In the genomic region with DNA sequence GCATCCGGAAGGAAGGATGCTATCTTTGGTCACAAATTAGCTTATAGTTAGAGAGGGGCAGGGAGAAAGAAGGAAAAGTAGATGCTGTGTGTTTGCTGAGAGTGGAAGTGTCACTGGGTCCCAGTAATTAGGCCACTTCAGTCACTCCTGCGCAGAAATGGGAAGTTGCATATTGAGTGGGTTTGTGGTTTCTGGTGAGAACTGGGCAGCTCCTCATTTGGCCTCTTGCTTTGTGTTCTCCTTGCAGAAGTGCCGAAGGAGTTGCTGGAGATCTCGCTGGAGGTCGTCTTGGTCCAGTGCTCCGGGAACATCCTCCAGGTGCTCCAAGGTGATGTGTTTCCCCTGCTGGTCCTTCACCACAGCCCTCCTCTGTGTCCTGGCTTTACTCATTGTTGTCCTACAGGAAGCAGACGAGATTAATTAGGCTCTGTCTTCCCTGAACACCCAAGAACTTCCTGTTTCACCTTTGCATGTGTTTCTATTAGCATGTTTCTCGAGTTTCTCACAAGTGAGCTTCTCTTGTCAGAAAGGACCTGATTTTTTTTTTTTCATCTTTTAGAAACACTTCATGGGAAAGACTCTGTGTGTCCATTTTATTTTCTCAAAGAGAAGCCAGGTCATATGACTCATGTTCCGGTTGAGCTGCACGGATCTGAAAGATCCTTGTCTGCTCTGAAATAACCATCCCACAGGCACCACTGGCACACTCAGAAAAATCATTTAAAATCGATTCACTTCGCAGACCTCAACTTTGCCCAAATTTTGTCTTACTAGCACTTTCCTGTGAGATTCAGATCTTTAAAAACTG, we compare ENCODE assay signal across 17 mouse cellular contexts.
DNase-seq lines count a peak whose midpoint lies in the region; ATAC-seq and TF ChIP-seq lines count a peak whose summit lies in the region.
"Had no signal": no experiment of that assay in that cellular context is flagged by ENCODE, and none has a peak within 500 bp of the region (broad histone marks: within the 10 kb centered on the region; RNA-seq: fewer than 3 reads in every experiment).

No protein-coding gene starts in this region.

- intact Hi-C loops in left cerebral cortex, adult 2 months (cut with DNase I): no loop called here
- intact Hi-C loops in left cerebral cortex, postnatal 36 days (cut with DNase I): no loop called here

- ATAC-seq in megakaryocyte progenitor cell, adult 5-6 weeks (replicated peaks; ENCODE audit: poor library complexity): peak; percentile 95
- no peak for ATAC-seq in forebrain, embryonic 14.5 days
- ATAC-seq: inflammation-experienced regulatory T-cells, adult 6 months had no signal

- TF ChIP-seq EP300 in MEL (IDR thresholded peaks at IDR 0.05; ENCODE audit: low read depth in 1 of 2, low read length in 2 of 2): no peak

- WGBS in bone marrow, adult 2 months: 12% methylated on average over 12 of the region's 12 CpGs
- 89% methylated on average over 12 of the region's 12 CpGs for WGBS in forebrain, embryonic 14.5 days

- TF ChIP-seq CTCF in left cerebral cortex, adult 2 months (IDR thresholded peaks at IDR 0.05): no peak
- TF ChIP-seq CTCF in MEL (IDR thresholded peaks at IDR 0.05 in 2 of 3, conservative IDR thresholded peaks at IDR 0.05 in 1 of 3; ENCODE audit: control insufficient read depth in 1 of 3, insufficient read depth in 1 of 3, low read depth in 2 of 3, low read length in 3 of 3, poor library complexity in 1 of 3, severe bottlenecking in 1 of 3): no peak
- no peak for TF ChIP-seq CTCF in bone marrow, adult 2 months (IDR thresholded peaks at IDR 0.05; ENCODE audit: control insufficient read depth, insufficient read depth, low read length)

- no peak for TF ChIP-seq RAD21 in MEL (IDR thresholded peaks at IDR 0.05; ENCODE audit: low read depth, low read length)

- DNase-seq in left cerebral cortex, adult 2 months (ENCODE audit: extremely low spot score in 1 of 2, low spot score in 2 of 2): peak; percentile 6 to 11
- DNase-seq in left cerebral cortex, postnatal 36 days (ENCODE audit: low spot score in 2 of 2): no peak
- DNase-seq in MEL (ENCODE audit: low read depth, low spot score): peak; percentile 50
- no peak for DNase-seq in adrenal gland, postnatal 36 days
- no peak for DNase-seq in forebrain, embryonic 14.5 days (ENCODE audit: low spot score)
- DNase-seq: cerebellum, adult 2 months; gastrocnemius, postnatal 10 days; lung, embryonic 14.5 days; thymus, adult 18-20 months had no signal

- no peak for TF ChIP-seq POLR2A in MEL (IDR thresholded peaks at IDR 0.05; ENCODE audit: control insufficient read depth in 1 of 2, insufficient read depth in 1 of 2, low read depth in 1 of 2, low read length in 2 of 2, poor library complexity in 1 of 2)
- TF ChIP-seq POLR2A in bone marrow, adult 2 months (IDR thresholded peaks at IDR 0.05; ENCODE audit: borderline replicate concordance, control insufficient read depth, low read depth, low read length): no peak

- no peaks in the 10 kb centered on the region for H3K79me2 ChIP-seq in MEL (ENCODE audit: control insufficient read depth, insufficient read depth, low read length, poor library complexity)

- 0 out of 2 replicates have a peak overlapping the region, but pooled peaks have one; percentile 11 for H3K27ac ChIP-seq in left cerebral cortex, adult 2 months
- no peak overlapping the region for H3K27ac ChIP-seq in MEL (ENCODE audit: control insufficient read depth, low read depth, low read length)
- no peak overlapping the region for H3K27ac ChIP-seq in bone marrow, adult 2 months (ENCODE audit: control insufficient read depth, insufficient read depth, low read depth, low read length, poor library complexity)
- no peak overlapping the region for H3K27ac ChIP-seq in forebrain, embryonic 14.5 days (ENCODE audit: low read depth, low read length)
- H3K27ac ChIP-seq: forebrain, embryonic 10.5 days; hindbrain, embryonic 12.5 days; kidney, postnatal 0 days; limb, embryonic 12.5 days; macrophage had no signal

- no peaks in the 10 kb centered on the region for H3K9me3 ChIP-seq in MEL (replicated peaks; ENCODE audit: insufficient read depth, low read length)
- no peaks in the 10 kb centered on the region for H3K9me3 ChIP-seq in forebrain, embryonic 14.5 days (replicated peaks; ENCODE audit: control insufficient read depth, low read length)
- H3K9me3 ChIP-seq: forebrain, embryonic 10.5 days; hindbrain, embryonic 12.5 days; limb, embryonic 12.5 days had no signal

- no peaks in the 10 kb centered on the region for H3K4me1 ChIP-seq in MEL (ENCODE audit: control insufficient read depth in 1 of 2, insufficient read depth in 2 of 2, low read length in 2 of 2)
- peaks cover 1% of the 10 kb centered on the region for H3K4me1 ChIP-seq in bone marrow, adult 2 months (ENCODE audit: control insufficient read depth, insufficient read depth, low read length)
- H3K4me1 ChIP-seq in forebrain, embryonic 14.5 days (ENCODE audit: control insufficient read depth, insufficient read depth, low read length): no peaks in the 10 kb centered on the region
- H3K4me1 ChIP-seq: forebrain, embryonic 10.5 days; hindbrain, embryonic 12.5 days; limb, embryonic 12.5 days had no signal

- peaks cover 0 to 4% of the 10 kb centered on the region in 2 experiments; a peak in 1 of 4 replicates for H3K36me3 ChIP-seq in MEL (ENCODE audit: control insufficient read depth in 1 of 2, insufficient read depth in 2 of 2, low read length in 2 of 2)
- H3K36me3 ChIP-seq in forebrain, embryonic 14.5 days (ENCODE audit: control insufficient read depth, insufficient read depth, low read length): peaks cover 50% of the 10 kb centered on the region

- H3K27me3 ChIP-seq in MEL (ENCODE audit: control insufficient read depth in 1 of 2, insufficient read depth in 2 of 2, low read length in 2 of 2): no peaks in the 10 kb centered on the region
- H3K27me3 ChIP-seq in forebrain, embryonic 14.5 days (replicated peaks; ENCODE audit: control insufficient read depth, insufficient read depth, low read length): no peaks in the 10 kb centered on the region
- H3K27me3 ChIP-seq: hindbrain, embryonic 12.5 days; limb, embryonic 12.5 days had no signal

- H3K4me2 ChIP-seq in forebrain, embryonic 14.5 days (ENCODE audit: low read length): no peak overlapping the region
- H3K4me2 ChIP-seq: hindbrain, embryonic 12.5 days; limb, embryonic 12.5 days; lung, embryonic 14.5 days had no signal

- H3K4me3 ChIP-seq in left cerebral cortex, adult 2 months: no peak overlapping the region
- H3K4me3 ChIP-seq in MEL (ENCODE audit: control insufficient read depth in 1 of 2, insufficient read depth in 1 of 2, low read depth in 2 of 2, low read length in 2 of 2): peak overlapping the region; percentile 43 to 48; a peak in 3 of 4 replicates
- peak overlapping the region; percentile 17 for H3K4me3 ChIP-seq in bone marrow, adult 2 months (replicated peaks; ENCODE audit: control insufficient read depth, low read depth, low read length)
- no peak overlapping the region for H3K4me3 ChIP-seq in forebrain, embryonic 14.5 days (ENCODE audit: low read depth, low read length)
- H3K4me3 ChIP-seq: forebrain, embryonic 10.5 days; hindbrain, embryonic 12.5 days; limb, embryonic 12.5 days had no signal

- no peak overlapping the region for H3K9ac ChIP-seq in MEL (ENCODE audit: control insufficient read depth, low read depth, low read length, poor library complexity, severe bottlenecking)
- H3K9ac ChIP-seq in forebrain, embryonic 14.5 days (ENCODE audit: low read length): no peak overlapping the region
- H3K9ac ChIP-seq: hindbrain, embryonic 12.5 days; limb, embryonic 12.5 days; lung, embryonic 14.5 days had no signal

TF ChIP-seq in MEL, 35 proteins besides CTCF, POLR2A, EP300 and RAD21:
- TF ChIP-seq ZKSCAN1 (IDR thresholded peaks at IDR 0.05; ENCODE audit: low read depth, low read length): no peak
- no peak for TF ChIP-seq ZC3H11A (IDR thresholded peaks at IDR 0.05; ENCODE audit: low read depth, low read length)
- TF ChIP-seq POLR2AphosphoS2 (IDR thresholded peaks at IDR 0.05; ENCODE audit: low read length): no peak

Comparison
In these comparisons a context has a peak if more than half of its experiments do, and no peak if none do; other contexts are left out.
1. DNase-seq: peak in left cerebral cortex, adult 2 months (2 of 2) and MEL (single experiment); none in left cerebral cortex, postnatal 36 days (0 of 2), adrenal gland, postnatal 36 days (0 of 2) and forebrain, embryonic 14.5 days (single experiment).
2. H3K4me3 ChIP-seq: peak in MEL (2 of 2) and bone marrow, adult 2 months (single experiment); none in left cerebral cortex, adult 2 months (single experiment) and forebrain, embryonic 14.5 days (single experiment).